Mouse (Mus musculus) heart, postnatal 0 days (tissue): ENCODE measurements around the gene Cox11.
A peak's percentile ranks its signal among the peaks of the same experiment; 100 is the strongest.

Source experiments
- CTCF ChIP-seq: IDR thresholded peaks from 2 replicates; pipeline ENCODE4 v1.5.1; 2016; ENCODE audit warnings: antibody characterized with exemption, control low read depth, low read depth
- EP300 ChIP-seq: IDR thresholded peaks from 2 replicates; pipeline ENCODE4 v1.6.1; 2016; ENCODE audit warnings: antibody characterized with exemption, low read depth

GRCm38 (mm10) chr11:90623477-90623876, 14.5 kb upstream of the Cox11 start:
- TF ChIP-seq CTCF (peak; percentile 63), EP300 (no peak)
